Mouse (Mus musculus) neutrophil, adult 65 days (primary cell): ENCODE data around the gene Fev. TPM values are rescaled to one million over a fixed set of nuclear protein-coding genes. Genes with fewer than 3 reads are reported as not detected.

Experiments
- total RNA-seq: library from RNA; stranded (reverse); gene quantifications from 2 replicates; pipeline ENCODE4 v1.2.4, GENCODE M21; 2023

Fev gene
- total RNA-seq: not detected in 2 replicates

DNA sequence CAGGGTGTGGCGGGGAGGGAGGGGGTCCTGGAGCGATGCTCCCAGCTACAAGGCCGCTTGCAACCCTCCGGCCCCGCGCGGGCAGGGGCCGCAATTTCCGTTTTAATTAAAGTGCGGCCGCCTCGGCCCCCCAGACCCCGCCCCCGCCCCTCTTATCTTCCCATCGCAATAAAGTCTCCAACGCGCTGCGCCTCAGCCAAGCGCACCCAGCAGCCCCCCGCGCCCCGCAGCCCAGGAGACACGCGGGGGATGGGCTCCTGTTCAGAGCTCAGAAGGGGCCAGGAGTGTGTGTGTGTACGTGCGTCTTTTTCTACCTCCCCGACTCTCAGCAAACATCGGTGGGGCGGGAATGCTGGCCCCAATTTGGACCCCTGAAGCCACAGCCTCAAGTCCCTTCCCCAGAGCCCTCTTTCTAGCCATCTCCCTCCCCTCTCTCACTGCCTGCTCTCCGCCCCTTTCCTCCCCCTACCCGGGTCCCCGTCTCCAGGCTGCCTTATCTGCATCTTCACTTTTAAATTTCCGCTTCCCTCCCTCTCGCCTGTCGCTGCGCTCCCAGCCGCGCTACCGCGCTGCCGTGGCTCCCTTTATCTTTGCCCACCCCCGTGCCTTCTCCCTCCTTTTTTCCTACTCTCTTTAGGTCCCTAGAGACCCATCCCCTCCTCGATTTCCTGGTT, at the start of gene Fev:
Fev (minus strand) TSS at position 51 of the 674 bp plus-strand sequence.

DNA sequence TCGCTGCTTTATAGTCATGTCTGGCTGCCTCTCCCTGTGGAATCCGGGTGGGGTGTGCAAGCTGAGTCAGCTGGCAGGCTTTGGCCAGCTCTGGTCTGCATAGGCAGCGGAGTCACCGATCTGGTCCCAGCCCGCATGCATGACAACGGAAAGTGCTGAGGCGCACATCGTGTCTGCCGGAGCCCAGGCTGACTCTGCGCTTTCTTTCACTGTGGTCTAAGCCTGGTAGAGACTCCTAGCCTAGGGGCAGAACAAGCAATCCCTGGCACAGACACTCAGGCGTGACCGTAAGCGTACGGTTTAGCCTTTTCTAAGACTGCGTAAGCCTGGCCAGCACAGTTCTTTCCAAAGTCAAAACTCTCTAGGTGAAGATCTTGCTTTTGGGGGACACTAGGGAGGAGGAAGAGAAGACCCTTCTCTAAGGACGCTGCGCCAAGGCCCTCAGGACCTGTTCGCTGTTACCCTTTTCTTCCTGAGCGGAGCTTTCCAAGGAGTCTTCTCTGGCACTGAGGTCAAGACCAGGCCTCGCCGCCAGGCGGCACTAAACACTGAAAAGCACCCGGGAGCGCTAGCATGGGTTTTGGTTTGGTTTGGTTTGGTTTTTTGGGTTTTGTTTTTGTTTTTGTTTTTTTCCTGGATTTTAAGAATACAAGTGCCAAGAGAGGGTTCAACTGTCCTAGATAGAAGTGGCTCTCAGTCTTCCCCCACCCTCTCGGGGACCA, 8.1 kb upstream of the Fev start, which contains the start of gene Cryba2:
Cryba2 (minus strand) TSS at position 10 of the 722 bp plus-strand sequence.

GRCm38 (mm10) chr1:74854306-74855056, 30.7 kb downstream of the Fev start, which contains the start of gene Cdk5r2:
Gene Cdk5r2 (plus strand): TSS chr1:74854934.

Other genes with a start within 250 kb of the Fev start
- gene Ttll4, start 223.7 kb downstream of the Fev start, total RNA-seq: 9.4 and 11.9 TPM in 2 replicates
- gene Cyp27a1, start 171.8 kb downstream of the Fev start, total RNA-seq: 20.6 and 24.9 TPM in 2 replicates
- gene Prkag3, start 136.2 kb downstream of the Fev start, total RNA-seq: not detected in 2 replicates
- 0.48 and 0.88 TPM in 2 replicates for gene Wnt6, start 113.5 kb downstream of the Fev start, total RNA-seq
- not detected in 2 replicates for gene Wnt10a, start 93.9 kb downstream of the Fev start, total RNA-seq
- gene Cdk5r2, start 30.5 kb downstream of the Fev start, total RNA-seq: not detected in 2 replicates
- gene Cryba2, start 7.7 kb upstream of the Fev start, total RNA-seq: not detected in 2 replicates
- gene Cfap65, start 50.2 kb upstream of the Fev start, total RNA-seq: 0.22 TPM in 1 of 2 replicates, not detected in the other
- 0.48 and 0.95 TPM in 2 replicates for gene Ihh, start 66.3 kb upstream of the Fev start, total RNA-seq
- 7.6 and 8.1 TPM in 2 replicates for gene Nhej1, start 239.8 kb upstream of the Fev start, total RNA-seq
- 0.66 and 1.6 TPM in 2 replicates for gene Slc23a3, start 248.5 kb upstream of the Fev start, total RNA-seq